Mouse (Mus musculus): ENCODE data around the gene Pdcd6ip.

Pdcd6ip gene

GRCm38 (mm10) chr9:113610776-113611175 is 97.3 kb downstream of the Pdcd6ip start:
- DNase-seq = no peak

DNA sequence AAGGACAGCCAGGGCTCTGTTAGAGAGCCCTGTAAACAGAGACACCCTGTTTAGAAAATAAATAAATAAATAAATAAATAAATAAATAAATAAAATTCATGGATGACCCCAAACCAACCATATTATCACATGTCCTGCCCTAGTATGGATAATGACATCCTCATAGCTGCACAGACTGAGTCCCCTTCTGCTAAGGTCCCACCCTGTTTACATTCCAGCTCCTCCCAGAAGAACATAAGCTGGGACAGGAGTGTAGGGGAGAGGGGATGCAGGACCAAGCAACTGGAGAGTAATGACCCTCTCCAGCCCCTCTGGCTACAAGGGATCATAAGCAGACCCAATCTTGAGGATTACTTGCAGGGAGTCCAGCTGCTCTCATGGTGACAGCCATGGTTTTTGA is 105.9 kb downstream of the Pdcd6ip start:
- no peak for DNase-seq

Measured in kidney, adult 11 months (tissue).